Mouse (Mus musculus) heart, postnatal 36 days (tissue): ENCODE measurements around the gene Gm26620. TPM values are rescaled to one million over a fixed set of nuclear protein-coding genes. Genes with fewer than 3 reads are reported as not detected.

Experiments used
- DNase-seq, 2 experiments: peaks; one replicate each; pipeline ENCODE4 v3.0.0; 2021 to 2022
- intact Hi-C: fragments of 180-260 bp; cut with DNase I; formaldehyde crosslinking; loops from one replicate; pipeline ENCODE4 v1.15.1; 2025
- total RNA-seq, 2 experiments: library from RNA; stranded (reverse); gene quantifications; 2 replicates each; pipeline ENCODE4 v1.2.3; 2021

Gene Gm26620
- under 1 TPM; 0.33 to 0.39 TPM for total RNA-seq

DNA sequence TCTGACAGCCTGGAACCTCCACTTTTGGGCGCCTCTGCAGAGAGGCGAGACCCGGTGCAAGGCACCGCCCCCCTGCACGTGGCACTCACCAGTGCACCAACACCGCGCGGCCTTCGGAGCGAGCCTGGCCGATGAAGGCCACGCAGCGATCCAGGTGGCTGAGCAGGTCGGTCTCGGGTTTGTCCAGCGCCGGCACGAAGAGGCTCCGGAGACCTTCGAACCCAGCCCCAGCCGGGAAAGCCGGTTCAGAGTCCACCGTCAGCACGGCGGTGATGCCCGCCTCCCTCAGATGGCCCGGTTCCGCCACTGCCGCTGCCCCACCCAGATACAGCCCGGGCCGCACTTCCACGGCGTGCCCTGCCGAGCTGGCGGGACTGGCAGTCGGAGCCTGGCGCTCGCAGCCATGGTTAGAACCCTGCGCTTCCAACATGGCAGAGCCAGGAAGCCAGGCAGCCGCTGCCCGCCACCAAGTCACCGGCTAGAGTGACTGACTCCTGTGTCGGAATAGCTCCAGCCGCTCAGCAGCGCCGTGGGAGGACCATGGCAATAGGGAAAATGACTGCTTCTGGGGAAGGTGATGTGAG lies at the start of gene Gm26620, which contains the start of gene Dusp12:
TSS of gene Gm26620 (plus strand) at position 88 of the 584 bp plus-strand sequence.
TSS of gene Dusp12 (minus strand) at position 563 of the 584 bp plus-strand sequence.
- intact Hi-C loops, result no loop called here
- DNase-seq, result peak; percentile 79 to 82

DNA sequence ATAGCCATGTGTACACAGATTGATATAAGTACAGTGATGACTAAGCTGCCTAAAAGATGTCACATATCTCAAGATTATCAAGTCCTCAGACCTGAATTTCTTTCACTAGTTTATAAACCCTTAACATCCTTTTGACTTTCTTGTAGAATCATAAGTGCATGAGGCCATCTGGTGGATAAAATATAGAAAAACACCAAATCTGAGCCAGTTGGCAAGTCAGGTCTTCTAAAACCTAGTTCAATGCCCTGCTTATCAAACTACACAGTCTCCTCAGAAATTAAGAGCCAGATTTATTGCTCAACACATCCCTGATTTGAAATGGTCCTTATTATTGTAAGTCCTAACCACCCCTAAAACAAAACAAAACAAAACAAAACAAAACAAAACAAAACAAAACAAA lies 45.2 kb upstream of the Gm26620 start:
- intact Hi-C loops, result loop anchor here (1.0 to 5.0 kb wide), 2 partner anchors 207 to 547 kb away; no protein-coding TSS in a partner anchor
- no peak for DNase-seq

DNA sequence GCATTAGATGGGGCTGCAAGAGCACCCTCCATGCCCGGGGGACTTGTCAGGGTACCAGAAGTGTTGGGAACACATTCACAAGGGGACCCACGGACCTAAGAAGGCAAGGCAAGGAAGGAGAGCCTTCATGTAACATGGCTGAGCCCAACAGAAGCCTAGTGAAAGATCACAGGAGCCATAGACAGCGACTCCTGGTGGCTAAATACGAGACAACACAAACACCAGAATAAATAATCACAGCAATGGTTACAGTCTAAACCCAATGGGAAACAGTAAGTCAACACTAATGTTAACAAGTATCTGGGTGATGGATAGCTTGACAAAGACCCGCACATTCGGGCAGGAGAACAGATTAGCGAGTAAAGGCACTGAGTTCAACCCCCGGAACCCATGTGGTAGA lies 40.5 kb upstream of the Gm26620 start:
- DNase-seq, result no peak
- intact Hi-C loops, result no loop called here

DNA sequence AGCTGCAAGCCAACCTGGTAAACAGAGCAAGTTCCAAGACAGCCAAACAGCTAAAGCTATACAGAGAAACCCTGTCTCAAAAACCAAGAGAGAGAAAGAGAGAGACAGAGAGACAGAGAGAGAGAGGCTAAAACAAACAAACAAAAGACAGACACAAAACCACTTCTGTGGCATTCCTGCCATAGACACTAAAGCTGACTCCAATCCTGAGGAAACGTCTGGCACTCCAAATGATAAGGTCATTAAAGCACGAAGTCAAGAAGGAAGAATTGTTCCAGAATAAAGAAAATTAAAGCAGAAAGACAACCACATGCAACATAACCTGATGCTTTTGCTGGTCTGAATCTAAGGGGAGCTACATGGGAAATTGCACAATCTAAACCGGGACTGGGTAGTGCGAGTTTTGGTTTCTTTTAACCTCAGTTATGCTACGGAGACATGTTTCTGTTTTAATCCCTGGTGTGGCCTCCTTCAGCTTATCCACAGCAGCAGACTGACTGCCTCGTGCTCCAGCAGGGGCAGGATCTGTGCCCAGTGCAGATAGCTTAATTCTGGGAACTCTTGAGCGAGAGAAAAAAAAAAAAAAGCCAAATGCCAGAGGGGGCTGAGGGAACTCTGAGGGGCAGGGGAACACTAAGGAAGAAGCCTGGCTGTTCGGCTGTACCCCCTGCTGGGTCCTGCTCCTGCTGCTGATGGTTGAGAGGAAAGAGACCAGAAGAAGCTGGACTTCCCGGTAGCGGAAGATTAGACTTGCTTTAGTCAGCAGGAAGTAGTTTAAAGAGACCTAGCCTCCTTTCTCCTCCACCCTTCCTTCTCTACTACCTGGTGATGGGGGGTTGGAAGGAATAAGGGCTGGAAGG lies 39.2 kb upstream of the Gm26620 start:
- no peak for DNase-seq
- intact Hi-C loops, result no loop called here

DNA sequence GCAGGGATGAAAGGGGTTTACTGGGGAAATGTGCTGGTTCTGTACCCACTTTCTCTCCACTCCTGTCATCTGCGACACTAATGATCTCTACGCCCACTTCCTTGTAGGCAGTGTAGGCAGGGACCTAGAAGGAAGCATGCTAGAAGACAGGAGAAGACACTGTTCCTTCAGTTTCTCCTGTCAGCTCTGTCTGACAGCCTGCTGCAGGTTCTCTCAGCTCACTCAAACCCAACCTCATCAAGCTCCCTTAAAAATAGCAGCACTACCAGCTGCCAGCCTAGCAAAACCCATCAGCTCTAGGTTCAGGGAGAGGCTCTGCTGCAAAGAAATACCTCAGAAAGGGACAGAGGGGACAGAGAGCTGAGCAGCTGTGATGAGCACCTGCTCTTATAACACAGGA lies 34.9 kb upstream of the Gm26620 start:
- intact Hi-C loops, result no loop called here
- DNase-seq, result no peak

DNA sequence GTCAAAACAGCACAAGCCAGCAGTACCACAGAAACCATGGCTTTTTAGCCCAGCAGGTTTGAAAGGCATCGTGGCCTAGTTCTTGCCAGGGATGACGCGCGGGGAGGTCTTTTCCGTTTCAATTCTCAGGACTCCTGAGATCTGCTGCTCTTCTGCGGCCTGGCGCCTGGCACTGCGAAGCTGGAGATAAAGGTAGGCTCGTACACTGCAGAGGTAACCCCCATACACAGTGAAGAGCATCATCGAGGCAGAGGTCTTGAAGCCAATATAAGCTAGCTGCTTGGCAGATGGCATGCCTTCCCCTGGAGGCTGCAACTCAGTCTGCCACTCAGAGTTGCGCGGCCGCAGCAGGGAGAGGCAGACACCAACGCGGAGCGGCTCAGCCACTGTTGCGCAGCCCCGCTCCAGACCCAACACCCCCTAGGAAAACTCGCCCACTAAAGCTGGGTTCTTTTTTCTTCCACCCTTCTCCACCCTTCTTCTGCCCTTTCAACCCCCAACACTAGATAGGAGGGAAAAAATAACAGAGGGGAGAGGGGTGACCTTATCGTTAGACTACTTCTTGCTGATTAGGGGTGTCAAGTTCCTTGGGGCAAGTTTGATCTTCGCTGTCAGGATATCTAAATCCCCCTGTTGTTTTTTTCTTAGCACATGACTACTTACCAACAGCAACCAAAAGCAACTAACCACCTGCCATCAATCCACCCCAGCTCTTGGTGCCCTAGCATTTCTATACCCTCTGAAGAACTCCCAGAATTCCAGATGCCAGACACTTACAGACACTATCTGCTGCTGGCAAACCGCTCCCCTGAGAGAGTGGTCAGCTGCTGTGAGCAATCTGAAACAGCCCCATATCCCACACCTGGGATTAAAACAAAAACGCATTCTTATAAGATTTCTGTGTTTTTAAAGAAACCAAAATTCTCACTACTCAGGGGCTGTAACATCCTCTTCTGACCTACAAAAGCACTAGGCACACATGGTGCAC lies 33.9 kb upstream of the Gm26620 start:
- intact Hi-C loops, result no loop called here
- DNase-seq, result no peak

DNA sequence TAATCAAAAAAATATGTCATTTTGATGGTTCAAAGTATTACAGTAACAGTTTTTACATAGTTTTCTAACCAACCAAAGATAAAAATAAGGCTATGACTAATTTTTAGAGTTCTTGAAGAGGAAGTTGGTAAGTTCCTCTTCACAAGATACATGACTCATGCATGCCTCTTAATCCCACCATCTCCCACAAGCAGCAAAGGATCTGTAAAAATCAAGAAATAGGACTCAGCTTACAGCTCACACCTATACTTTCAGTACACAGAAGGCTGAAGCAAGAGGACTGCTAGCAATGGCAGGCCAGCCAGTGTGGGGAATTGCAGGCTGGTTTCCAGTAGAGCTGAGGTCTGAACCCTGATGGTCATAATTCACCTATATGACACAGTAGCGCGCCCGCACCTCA lies 31.3 kb upstream of the Gm26620 start:
- no peak for DNase-seq
- intact Hi-C loops, result no loop called here

DNA sequence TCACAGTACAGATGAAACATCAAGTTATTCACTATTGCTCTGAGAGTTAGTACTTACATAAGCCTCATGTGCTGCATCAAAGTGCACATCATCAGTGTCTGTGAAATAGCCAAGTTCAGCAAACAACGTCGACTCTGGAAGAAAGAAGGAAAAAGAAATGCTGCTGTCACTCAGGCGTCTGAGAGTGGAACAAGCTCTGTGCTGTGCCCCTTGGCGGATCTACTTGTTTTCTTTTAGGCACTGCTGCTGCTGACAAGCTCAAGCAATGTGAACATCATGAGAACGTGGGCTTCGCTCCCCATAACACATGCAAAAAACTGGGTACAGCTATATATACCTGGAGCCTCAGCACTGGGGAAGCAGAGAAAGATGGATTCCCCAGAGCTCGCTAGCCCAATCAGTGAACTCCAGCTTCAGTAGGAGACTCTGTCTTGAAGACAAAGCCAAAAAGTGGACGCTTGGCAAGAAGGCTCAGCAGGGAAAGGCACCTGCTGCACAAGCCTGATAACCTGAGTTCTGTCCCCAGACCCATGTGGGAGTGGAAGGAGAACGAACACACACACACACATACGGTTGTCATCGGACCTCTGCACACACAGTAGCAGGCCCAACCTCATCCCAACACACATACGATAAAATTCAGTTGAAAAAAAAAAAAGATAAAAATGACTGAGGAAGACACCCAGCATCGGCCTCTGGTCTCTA lies 29.7 kb upstream of the Gm26620 start:
- DNase-seq, result no peak
- intact Hi-C loops, result no loop called here

DNA sequence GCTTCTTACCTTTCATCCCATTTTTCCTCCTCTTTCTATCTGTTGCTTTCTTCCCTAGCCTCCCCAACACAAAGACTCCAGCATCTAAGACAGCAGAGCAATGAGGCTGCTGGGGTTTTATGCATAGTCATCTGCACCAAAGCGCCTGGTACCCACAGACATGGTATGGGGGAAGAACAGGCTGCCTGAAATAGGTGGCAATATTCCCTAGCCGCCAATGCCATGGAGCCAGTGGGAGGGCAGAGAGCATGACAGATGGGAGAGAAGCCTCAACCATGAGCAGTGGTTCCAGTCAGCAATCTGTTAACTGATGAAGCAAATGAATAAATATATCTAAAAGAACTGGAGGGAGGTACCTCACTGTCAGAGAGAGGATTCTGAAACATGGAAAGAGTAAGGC lies 27.5 kb upstream of the Gm26620 start:
- intact Hi-C loops, result no loop called here

DNA sequence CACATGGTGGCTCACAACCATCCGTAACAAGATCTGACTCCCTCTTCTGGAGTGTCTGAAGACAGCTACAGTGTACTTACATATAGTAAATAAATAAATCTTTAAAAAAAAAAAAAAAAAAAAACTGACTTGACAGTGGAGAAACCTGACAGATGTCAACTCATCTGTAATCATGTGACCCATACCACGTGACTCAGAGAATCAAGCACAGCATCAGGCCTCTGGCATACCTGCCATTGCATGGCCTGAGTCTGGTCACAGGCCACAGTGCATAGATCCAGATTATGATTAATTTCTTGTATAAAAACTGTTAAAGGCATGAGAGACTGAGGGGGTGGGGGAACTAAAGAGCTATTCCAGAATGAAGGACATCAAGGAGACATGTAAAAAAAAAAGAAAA lies 26.0 kb upstream of the Gm26620 start:
- DNase-seq, result no peak
- intact Hi-C loops, result no loop called here

More for the DNA sequence above, 27.5 kb upstream of the Gm26620 start:
- no peak for DNase-seq

DNA sequence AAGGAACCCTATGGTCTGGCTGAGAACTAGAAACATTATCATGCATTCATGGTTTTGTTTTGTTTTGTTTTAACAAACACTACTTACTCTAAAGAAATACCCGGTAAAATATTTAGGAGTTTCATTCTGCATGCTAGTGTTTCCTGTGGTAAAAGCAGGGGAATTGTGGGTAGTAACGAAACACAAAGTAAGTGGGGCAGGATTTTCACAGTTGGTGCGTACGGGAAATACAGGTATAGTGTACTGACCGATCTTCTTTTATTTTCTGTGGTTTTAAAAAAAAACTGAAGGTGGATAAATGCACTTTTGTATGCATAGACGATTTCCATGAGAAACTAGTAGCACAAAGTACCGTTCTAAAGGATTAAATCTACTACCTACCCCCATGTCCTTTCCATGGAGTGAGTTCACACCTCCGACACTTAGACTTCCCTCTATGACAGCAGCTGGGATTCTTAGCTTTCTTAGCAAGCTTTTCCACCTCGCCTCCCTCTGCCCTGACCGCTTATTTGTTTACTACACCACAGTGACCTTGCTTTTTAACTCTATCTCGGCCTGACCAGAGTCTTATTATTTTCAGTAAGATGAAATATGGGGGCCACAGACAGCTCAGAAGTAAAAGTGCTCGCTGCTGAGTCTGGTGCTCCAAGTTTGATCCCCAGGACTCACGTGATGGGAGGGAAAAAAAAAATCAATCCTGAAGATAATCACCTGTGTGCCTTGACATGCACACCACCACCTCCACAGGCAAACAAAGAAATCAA lies 23.0 kb upstream of the Gm26620 start:
- intact Hi-C loops, result no loop called here
- no peak for DNase-seq

DNA sequence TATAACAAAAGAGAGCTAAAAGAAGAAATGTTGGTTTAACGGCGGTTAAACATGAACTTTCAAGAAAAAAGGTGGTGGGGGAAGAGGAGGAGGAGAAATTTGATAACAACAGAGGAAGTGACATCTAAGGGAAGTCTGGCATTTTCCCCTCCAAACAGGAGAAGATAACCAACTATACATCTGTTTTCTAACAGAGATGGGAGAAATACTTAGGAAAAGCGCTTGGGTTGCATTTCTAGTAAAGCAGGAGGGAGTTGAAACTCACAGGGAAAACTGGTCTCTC lies 22.5 kb upstream of the Gm26620 start:
- DNase-seq, result no peak
- intact Hi-C loops, result no loop called here

DNA sequence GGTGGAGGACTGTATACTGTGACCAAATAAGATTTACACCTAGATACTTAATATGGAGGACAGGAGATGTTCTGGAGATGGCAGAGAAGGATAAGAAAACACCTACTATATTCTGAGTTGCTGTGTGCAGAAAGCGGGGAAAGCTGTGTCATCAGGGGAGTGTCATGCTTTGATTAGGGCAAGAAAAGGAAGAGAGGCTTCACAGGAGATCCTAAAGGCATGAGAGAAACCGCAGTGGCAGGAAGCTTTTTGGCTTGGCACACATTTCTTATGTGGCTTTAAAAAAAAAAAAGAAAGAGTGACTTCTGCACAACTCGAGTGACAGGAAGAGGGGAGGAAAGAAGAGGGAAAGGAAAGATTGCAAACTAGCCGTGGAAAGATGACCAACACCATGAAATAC lies 21.8 kb upstream of the Gm26620 start:
- no peak for DNase-seq
- intact Hi-C loops, result no loop called here

DNA sequence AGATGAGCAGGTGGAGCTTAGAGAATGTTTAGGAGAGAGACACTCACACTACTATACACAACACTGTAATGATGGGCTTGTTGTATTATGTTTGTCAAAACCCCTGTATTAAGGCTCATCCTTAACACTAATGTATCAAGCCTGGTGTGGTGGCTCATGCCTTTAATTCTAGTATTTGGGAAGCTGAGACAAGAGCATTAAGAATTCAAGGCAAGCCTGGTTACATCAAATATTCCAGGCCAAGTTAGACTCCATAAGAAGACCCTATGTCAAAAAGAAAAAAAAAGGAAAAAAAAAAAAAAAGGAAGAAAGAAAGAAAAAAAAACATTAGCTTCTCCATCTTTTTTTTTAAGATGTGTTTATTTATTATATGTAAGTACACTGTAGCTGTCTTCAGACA lies 20.6 kb upstream of the Gm26620 start:
- DNase-seq, result no peak
- intact Hi-C loops, result no loop called here

DNA sequence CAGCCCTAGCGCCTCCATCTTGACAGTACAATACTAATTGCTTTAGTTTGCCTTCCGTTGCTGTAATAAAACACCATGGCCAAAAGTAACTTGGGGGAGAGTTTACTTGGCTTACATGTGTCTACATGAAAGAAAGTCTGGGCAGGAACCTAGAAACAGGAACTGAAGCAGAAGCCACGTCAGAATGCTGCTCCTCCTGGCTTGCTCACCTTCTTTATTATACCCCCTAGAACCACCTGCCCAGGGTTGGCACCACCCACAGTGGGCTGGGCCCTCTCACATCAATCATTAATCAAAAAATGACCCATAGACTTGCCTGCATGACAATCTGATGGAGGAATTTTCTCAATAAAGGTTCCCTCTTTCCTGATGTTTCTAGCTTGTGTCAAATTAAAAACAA lies 20.1 kb upstream of the Gm26620 start:
- intact Hi-C loops, result loop anchor here (5.0 kb wide), 1 partner anchor 1332 kb away; the partner anchor contains the start of gene Nuf2

DNA sequence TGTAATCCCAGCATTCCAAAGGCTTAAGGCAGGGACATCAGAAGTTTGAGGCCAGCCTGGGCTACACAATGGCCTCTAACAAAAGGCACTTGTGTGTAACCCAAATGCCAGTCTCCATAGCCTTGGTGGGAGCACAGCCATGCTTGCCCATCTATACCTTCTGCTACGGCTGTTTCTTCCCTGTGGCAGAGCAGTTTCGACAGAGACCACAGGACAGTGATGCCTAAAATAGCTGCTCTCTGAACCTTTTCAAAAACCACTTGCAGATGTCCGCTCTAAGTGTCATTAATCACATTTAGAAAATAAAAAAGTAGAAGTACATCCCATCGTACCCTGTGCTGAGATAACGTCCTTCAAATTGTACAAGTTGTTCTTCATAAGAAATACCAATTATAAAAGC lies 19.5 kb upstream of the Gm26620 start:
- intact Hi-C loops, result loop anchor here (5.0 kb wide), 1 partner anchor 1333 kb away; the partner anchor contains the start of gene Nuf2

More for the DNA sequence above, 20.1 kb upstream of the Gm26620 start:
- DNase-seq, result no peak

DNA sequence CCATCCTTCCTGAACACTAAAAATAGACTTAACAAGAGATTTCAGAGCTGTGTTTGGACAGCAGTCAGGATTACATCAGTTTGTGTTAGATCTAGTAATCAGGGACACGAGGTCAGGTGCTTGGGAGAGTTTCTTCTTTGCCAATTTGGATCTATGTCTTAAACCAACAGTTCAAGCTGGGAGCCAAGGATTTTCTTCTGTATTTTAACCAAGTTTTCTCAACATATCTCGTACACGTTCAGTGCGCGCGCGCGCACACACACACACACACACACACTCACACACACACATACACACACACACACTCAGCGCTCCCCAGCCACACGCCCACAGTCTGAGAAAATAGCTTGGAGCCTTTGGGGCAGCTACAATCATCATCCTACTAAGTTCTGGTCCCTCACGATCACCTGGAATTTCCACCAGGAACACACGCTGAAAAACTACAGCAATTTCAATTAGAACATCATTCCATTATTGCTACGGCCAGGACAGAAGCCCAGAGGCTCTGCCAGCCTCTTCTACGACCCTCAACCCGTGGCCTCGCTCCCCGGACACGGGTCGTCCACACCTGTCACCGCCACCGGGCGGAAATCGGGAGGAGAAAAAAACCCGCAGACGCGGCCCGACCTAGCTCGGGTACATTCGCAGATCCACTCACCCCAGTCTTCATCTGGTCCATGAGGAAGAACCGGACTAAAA lies 17.7 kb upstream of the Gm26620 start:
- intact Hi-C loops, result loop anchor here (5.0 kb wide), 1 partner anchor 1335 kb away; the partner anchor contains the start of gene Nuf2
- no peak for DNase-seq

More for the DNA sequence above, 19.5 kb upstream of the Gm26620 start:
- DNase-seq, result no peak

DNA sequence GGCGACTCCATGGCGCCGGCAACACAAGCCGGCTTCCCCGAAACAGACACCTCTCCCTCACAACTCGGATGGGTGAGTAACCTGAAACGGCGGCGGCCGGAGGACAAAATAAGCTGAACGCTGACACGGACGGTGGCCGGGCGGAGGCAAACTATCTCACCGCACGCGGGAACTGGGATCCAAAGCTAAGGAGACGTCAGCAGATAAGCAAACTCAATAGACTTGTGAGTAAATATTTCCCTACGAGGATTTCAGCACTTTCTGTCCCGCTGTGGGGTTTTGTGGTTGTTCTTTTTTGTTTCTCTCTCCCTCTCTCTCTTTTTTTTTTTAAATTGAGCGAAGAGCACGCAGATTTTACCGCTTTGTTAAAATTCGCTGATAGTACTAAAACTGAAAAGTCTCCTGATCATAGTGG lies 17.2 kb upstream of the Gm26620 start, which contains the start of gene Atf6:
TSS of gene Atf6 (minus strand) at position 81 of the 415 bp plus-strand sequence.
- intact Hi-C loops, result loop anchor here (5.0 kb wide), 1 partner anchor 1335 kb away; the partner anchor contains the start of gene Nuf2
- peak; percentile 97 for DNase-seq
